Mouse (Mus musculus) lung, adult 2 months (tissue): ENCODE data around the gene Il1r1. TPM values are rescaled to one million over a fixed set of nuclear protein-coding genes. Genes with fewer than 3 reads are reported as not detected.

Source experiments
- DNase-seq: peaks from one replicate; pipeline ENCODE4 v3.0.0; 2022
- H3K4me1 ChIP-seq: fragments of 200-500 bp; 2 replicates; pipeline ENCODE4 v1.6.1; 2011; ENCODE audit warnings: low read length; ENCODE audit not compliant: control insufficient read depth, insufficient read depth
- H3K4me3 ChIP-seq: fragments of 200-500 bp; replicated peaks from 2 replicates; pipeline ENCODE3; 2011; ENCODE audit warnings: low read depth, mild to moderate bottlenecking, control low read depth, low read length; ENCODE audit errors: extremely low read depth
- CTCF ChIP-seq: fragments of 200-500 bp; IDR thresholded peaks from 2 replicates; pipeline ENCODE4 v1.5.1; 2011; ENCODE audit warnings: mild to moderate bottlenecking, low read length, control low read depth; ENCODE audit not compliant: insufficient read depth
- POLR2A ChIP-seq: fragments of 200-500 bp; IDR thresholded peaks from 2 replicates; pipeline ENCODE4 v1.6.1; 2011; ENCODE audit warnings: low read depth, mild to moderate bottlenecking, control low read depth, low read length, borderline replicate concordance; ENCODE audit errors: extremely low read depth
- WGBS: fragments of 180-500 bp; shearing (Covaris S2); methylation state at CpG from one replicate; pipeline ENCODE4 v1.1.7; 2018; 5-methylcytosine and 5-hydroxymethylcytosine counted together
- polyA plus RNA-seq: library from polyadenylated mRNA; depleted of rRNA; stranded (reverse); fragments of >200 nt; gene quantifications from 2 replicates; pipeline ENCODE4 v1.2.3, GENCODE M21; 2012

The Il1r1 gene
- polyA plus RNA-seq, 1 experiment: 14.1 TPM

DNA sequence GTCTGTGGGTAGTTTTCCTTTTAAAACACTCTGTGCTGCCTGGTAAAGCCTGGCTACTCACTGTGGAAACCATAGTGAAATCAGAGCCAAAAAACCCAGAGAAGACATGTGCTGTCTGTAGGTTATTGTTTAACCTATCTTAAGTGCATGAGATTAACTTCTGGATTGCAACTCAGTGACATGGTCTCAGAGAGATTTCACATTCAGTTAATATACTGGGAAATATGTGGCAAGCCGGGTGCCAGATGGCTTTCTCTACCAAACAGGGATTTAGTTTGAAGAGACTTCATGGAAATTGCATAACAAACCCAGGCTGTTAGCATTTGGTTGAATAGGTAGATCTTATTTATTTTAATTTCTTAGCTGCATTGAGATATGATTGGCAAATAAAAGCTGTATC is 17.8 kb downstream of the Il1r1 start:
- TF ChIP-seq POLR2A (no peak), CTCF (no peak)

GRCm38 (mm10) chr1:40243561-40243998 is 18.7 kb downstream of the Il1r1 start:
- WGBS: 64% methylated on average over 3 of the region's 3 CpGs
- peaks cover 2% of the 10 kb centered on the region; the same call in 1 of the 2 replicates for H3K4me1 ChIP-seq
- no peak overlapping the region for H3K4me3 ChIP-seq
- no peak for TF ChIP-seq CTCF
- no peak for TF ChIP-seq POLR2A
- no peak for DNase-seq

More for the DNA sequence above, 17.8 kb downstream of the Il1r1 start:
- 70% methylated on average over 1 of the region's 1 CpGs for WGBS
- DNase-seq: no peak
- no peak overlapping the region for H3K4me3 ChIP-seq
- H3K4me1 ChIP-seq: peaks cover 3% of the 10 kb centered on the region

GRCm38 (mm10) chr1:40250425-40250824 is 25.5 kb downstream of the Il1r1 start:
- DNase-seq: no peak
- Histone ChIP-seq H3K4me1 (peaks cover 12% of the 10 kb centered on the region), H3K4me3 (no peak overlapping the region)
- WGBS: 34% methylated on average over 4 of the region's 4 CpGs
- TF ChIP-seq POLR2A (no peak), CTCF (no peak)

DNA sequence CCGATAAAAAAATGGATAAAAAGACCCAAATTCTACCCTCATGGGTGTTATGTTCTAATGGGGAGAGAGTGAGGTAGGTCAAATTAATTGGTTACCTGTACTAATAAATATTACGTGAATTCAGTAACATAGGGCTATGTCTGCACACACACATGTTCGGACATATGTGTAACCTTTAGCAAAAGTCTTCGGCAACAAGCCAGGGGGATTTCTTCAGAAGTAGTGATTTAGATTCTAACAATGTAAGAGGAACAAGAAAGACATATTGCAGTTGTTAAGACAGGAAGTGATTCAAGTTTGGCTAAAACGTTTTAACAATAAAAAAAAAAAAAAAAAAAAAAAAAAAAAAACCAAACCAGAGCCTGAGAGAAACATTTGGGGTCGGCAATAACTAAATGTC is 27.6 kb downstream of the Il1r1 start:
- 64% methylated on average over 6 of the region's 6 CpGs for WGBS
- no peak overlapping the region for H3K4me3 ChIP-seq

GRCm38 (mm10) chr1:40253940-40254339 is 29.1 kb downstream of the Il1r1 start:
- no peak for DNase-seq
- WGBS: 63% methylated on average over 5 of the region's 5 CpGs
- H3K4me1 ChIP-seq: peaks cover 10% of the 10 kb centered on the region
- H3K4me3 ChIP-seq: no peak overlapping the region
- no peak for TF ChIP-seq CTCF
- no peak for TF ChIP-seq POLR2A

More for the DNA sequence above, 27.6 kb downstream of the Il1r1 start:
- TF ChIP-seq POLR2A: no peak
- no peak for TF ChIP-seq CTCF
- peaks cover 10% of the 10 kb centered on the region for H3K4me1 ChIP-seq
- DNase-seq: no peak

DNA sequence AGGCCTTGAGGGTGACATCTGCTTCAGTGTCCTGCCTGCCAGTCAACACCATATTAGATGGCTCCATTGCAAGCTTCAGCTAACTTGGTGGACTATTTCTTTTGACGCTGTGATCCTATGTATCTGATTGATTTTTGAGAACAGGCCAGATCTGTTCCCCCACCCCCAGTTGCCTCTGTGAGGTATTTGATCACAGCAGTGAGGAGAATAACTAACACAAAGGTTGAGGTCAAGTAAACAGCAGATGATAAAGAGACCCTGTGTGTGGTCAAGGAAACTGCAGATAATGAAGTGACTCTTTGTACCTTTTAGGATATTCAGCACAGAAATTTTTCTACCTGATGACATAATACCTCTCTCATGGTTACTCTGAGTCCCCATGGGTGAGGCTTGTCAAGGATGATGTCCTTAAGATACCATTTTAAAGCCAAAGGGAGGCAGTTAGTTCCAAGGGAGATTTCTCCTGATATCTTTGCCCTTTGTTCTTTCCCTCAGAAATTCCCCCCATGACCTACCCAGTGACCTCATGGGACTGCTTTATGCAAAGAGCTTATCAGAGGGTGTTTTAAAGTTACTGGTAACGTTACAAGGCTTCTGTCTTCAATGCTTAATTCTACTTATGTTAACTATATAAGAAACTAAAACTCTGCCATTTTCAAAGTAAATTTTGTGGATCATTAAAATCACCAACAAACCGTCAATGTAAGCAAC is 29.6 kb downstream of the Il1r1 start:
- no peak for TF ChIP-seq CTCF
- no peak for TF ChIP-seq POLR2A
- 58% methylated on average over 3 of the region's 3 CpGs for WGBS
- no peak for DNase-seq
- no peak overlapping the region for H3K4me3 ChIP-seq
- H3K4me1 ChIP-seq: peaks cover 10% of the 10 kb centered on the region

- TF ChIP-seq POLR2A (no peak), CTCF (no peak)
- H3K4me1 ChIP-seq: peaks cover 10% of the 10 kb centered on the region; the same call in 1 of the 2 replicates
- DNase-seq: no peak
- no peak overlapping the region for H3K4me3 ChIP-seq
- WGBS: 68% methylated on average over 9 of the region's 9 CpGs
Measured at GRCm38 (mm10) chr1:40262441-40263121, 37.7 kb downstream of the Il1r1 start.

DNA sequence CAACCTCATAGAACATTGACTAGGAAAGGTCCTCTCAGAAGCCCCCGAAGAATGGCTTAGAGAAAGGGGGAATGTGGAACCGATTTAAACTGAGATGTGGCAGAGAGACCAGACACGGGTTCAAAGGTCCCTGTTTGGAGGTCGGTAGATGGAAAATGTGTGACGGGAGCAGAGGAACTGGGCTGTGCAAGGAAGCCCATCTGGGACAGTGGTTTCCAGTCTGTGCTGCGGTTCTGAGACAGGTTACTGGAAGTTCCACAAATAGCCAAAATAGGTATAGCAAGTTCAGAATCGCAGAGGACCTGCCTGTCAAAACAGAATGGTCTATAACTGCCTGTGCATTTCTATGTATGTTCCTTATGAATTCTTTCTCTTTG is 38.2 kb downstream of the Il1r1 start:
- Histone ChIP-seq H3K4me1 (peaks cover 10% of the 10 kb centered on the region; the same call in 1 of the 2 replicates), H3K4me3 (no peak overlapping the region)
- no peak for DNase-seq
- 58% methylated on average over 7 of the region's 7 CpGs for WGBS
- TF ChIP-seq POLR2A: no peak
- TF ChIP-seq CTCF: no peak

DNA sequence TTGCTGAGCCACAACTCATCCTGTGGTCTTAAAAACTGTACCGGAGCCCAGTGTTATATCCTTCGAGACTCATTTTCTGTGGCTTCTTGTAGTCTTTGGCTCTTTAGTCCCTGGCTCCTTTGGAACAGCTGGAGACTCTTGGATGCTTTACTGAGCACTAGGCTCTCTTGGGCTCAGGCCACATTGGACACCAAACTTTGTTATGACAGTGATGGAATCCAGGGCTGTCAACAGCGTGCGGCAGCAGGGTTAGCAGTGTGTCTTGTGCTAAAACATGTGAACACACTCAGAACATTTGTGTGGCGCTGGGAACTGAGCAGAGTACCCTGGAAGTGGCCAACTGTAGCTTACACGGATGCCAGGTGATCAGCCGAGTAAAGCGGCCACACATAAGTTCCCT is 38.8 kb downstream of the Il1r1 start:
- Histone ChIP-seq H3K4me3 (no peak overlapping the region), H3K4me1 (peaks cover 12% of the 10 kb centered on the region)
- TF ChIP-seq CTCF (no peak), POLR2A (no peak)
- no peak for DNase-seq
- 82% methylated on average over 8 of the region's 8 CpGs for WGBS

- peaks cover 15% of the 10 kb centered on the region for H3K4me1 ChIP-seq
- DNase-seq: no peak
- no peak overlapping the region for H3K4me3 ChIP-seq
- TF ChIP-seq CTCF (no peak), POLR2A (no peak)
- 28% methylated on average over 6 of the region's 6 CpGs for WGBS
Measured at GRCm38 (mm10) chr1:40265301-40265835, 40.5 kb downstream of the Il1r1 start.
